Mouse (Mus musculus) limb, embryonic 14.5 days (tissue): ENCODE data around the gene Slc16a6. TPM values are rescaled to one million over a fixed set of nuclear protein-coding genes. Genes with fewer than 3 reads are reported as not detected.

Source experiments
- ATAC-seq: fragments of 200-750 bp; cut with Nextera tagmentation; 2 replicates; pipeline ENCODE4 v1.8.0; 2017; ENCODE audit warnings: low read depth, moderate number of reproducible peaks, moderate TSS enrichment; ENCODE audit not compliant: low FRiP score
- DNase-seq: peaks from one replicate; pipeline ENCODE4 v3.0.0-alpha.2; 2015; ENCODE audit warnings: low spot score
- H3K27ac ChIP-seq: fragments of 300-500 bp; sonication (generic); replicated peaks from 2 replicates; pipeline ENCODE4 v1.5.1; 2014; ENCODE audit warnings: low read depth, mild to moderate bottlenecking, low read length, moderate library complexity, mixed read lengths
- H3K27me3 ChIP-seq: fragments of 300-500 bp; sonication (generic); 2 replicates; pipeline ENCODE4 v1.6.1; 2014; ENCODE audit warnings: low read length, mixed read lengths; ENCODE audit not compliant: control insufficient read depth, insufficient read depth
- H3K36me3 ChIP-seq: fragments of 300-500 bp; sonication (generic); 2 replicates; pipeline ENCODE4 v1.6.1; 2014; ENCODE audit warnings: mild to moderate bottlenecking, low read length, moderate library complexity, mixed read lengths; ENCODE audit not compliant: control insufficient read depth, insufficient read depth
- H3K4me1 ChIP-seq: fragments of 300-500 bp; sonication (generic); 2 replicates; pipeline ENCODE4 v1.6.1; 2014; ENCODE audit warnings: antibody characterized with exemption, low read length, mixed read lengths; ENCODE audit not compliant: control insufficient read depth, insufficient read depth
- H3K4me2 ChIP-seq: fragments of 300-500 bp; sonication (generic); replicated peaks from 2 replicates; pipeline ENCODE4 v1.6.1; 2014; ENCODE audit warnings: low read depth, mild to moderate bottlenecking, low read length, moderate library complexity; ENCODE audit not compliant: severe bottlenecking
- H3K4me3 ChIP-seq: fragments of 300-500 bp; sonication (generic); replicated peaks from 2 replicates; pipeline ENCODE4 v1.5.1; 2014; ENCODE audit warnings: low read length
- H3K9ac ChIP-seq: fragments of 300-500 bp; sonication (generic); 2 replicates; pipeline ENCODE4 v1.6.1; 2014; ENCODE audit warnings: mild to moderate bottlenecking, low read depth, low read length, moderate library complexity; ENCODE audit not compliant: severe bottlenecking
- H3K9me3 ChIP-seq: fragments of 300-500 bp; sonication (generic); 2 replicates; pipeline ENCODE4 v1.6.1; 2016; ENCODE audit warnings: low read length; ENCODE audit not compliant: control insufficient read depth
- POLR2A ChIP-seq: fragments of 200-500 bp; IDR thresholded peaks from 2 replicates; pipeline ENCODE4 v1.8.0; 2012; ENCODE audit warnings: inconsistent platforms, mild to moderate bottlenecking, moderate library complexity, borderline replicate concordance; ENCODE audit not compliant: insufficient read depth, insufficient read length; ENCODE audit errors: extremely low read depth
- WGBS: fragments of 180-500 bp; shearing (Covaris S2); extraction: QIAGEN DNeasy Blood & Tissue Kit; methylation state at CpG from one replicate; pipeline ENCODE4 v1.1.7; 2014; 5-methylcytosine and 5-hydroxymethylcytosine counted together
- polyA plus RNA-seq, 2 experiments: library from polyadenylated mRNA; depleted of rRNA in 1 of 2; stranded (reverse) in 1 of 2; unstranded in 1 of 2; fragments of >200 nt; fragmentation: Nextera tagmentation in 1 of 2; extraction: Ambion mirVana in 1 of 2; gene quantifications; 2 replicates each; pipeline versions ENCODE4 v1.2.1 to v1.2.3; 2012 to 2014

The Slc16a6 gene
- polyA plus RNA-seq (2012; rRNA removed) (2.9 and 3.3 TPM in 2 replicates), polyA plus RNA-seq (2014; fragmentation: Nextera tagmentation; extraction: Ambion mirVana) (5.3 and 5.9 TPM in 2 replicates)

- Histone ChIP-seq H3K4me2 (peak within 1 kb of the TSS; percentile 98), H3K4me3 (peak within 1 kb of the TSS; percentile 76), H3K9me3 (no peaks in the 10 kb centered on the region), H3K27ac (peak within 1 kb of the TSS; percentile 39), H3K4me1 (peaks cover 8% of the 10 kb centered on the region), H3K36me3 (no peaks in the 10 kb centered on the region), H3K9ac (peak within 1 kb of the TSS; percentile 85), H3K27me3 (peaks cover 20% of the 10 kb centered on the region)
- TF ChIP-seq POLR2A = no peak
- DNase-seq = peak; percentile 69
- WGBS = 1% methylated on average over 91 of the region's 111 CpGs
- ATAC-seq = peak; percentile 84
Measured at GRCm38 (mm10) chr11:109473171-109474085, at the start of gene Slc16a6, which contains the start of gene Arsg. TSS of gene Slc16a6 (minus strand) at chr11:109473598. TSS of gene Arsg (plus strand) at chr11:109473374.

GRCm38 (mm10) chr11:109520958-109521357, 47.6 kb upstream of the Slc16a6 start:
- H3K4me3 ChIP-seq = no peak overlapping the region
- no peaks in the 10 kb centered on the region for H3K4me1 ChIP-seq
- no peak for TF ChIP-seq POLR2A
- no peaks in the 10 kb centered on the region for H3K9me3 ChIP-seq
- no peak for ATAC-seq
- H3K36me3 ChIP-seq = no peaks in the 10 kb centered on the region
- H3K9ac ChIP-seq = no peak overlapping the region
- 30% methylated on average over 7 of the region's 7 CpGs for WGBS
- H3K27me3 ChIP-seq = no peaks in the 10 kb centered on the region
- no peak overlapping the region for H3K27ac ChIP-seq
- no peak for DNase-seq
- H3K4me2 ChIP-seq = no peak overlapping the region

- WGBS = 91% methylated on average over 3 of the region's 3 CpGs
- H3K4me1 ChIP-seq = no peaks in the 10 kb centered on the region
- no peak for TF ChIP-seq POLR2A
- H3K9me3 ChIP-seq = no peaks in the 10 kb centered on the region
- H3K4me2 ChIP-seq = no peak overlapping the region
- H3K4me3 ChIP-seq = no peak overlapping the region
- H3K27ac ChIP-seq = no peak overlapping the region
- no peak for DNase-seq
- H3K27me3 ChIP-seq = no peaks in the 10 kb centered on the region
- no peak for ATAC-seq
- no peaks in the 10 kb centered on the region for H3K36me3 ChIP-seq
- no peak overlapping the region for H3K9ac ChIP-seq
Measured at GRCm38 (mm10) chr11:109517816-109518215, 44.4 kb upstream of the Slc16a6 start.

GRCm38 (mm10) chr11:109517330-109517729, 43.9 kb upstream of the Slc16a6 start:
- WGBS = 88% methylated on average over 11 of the region's 11 CpGs
- ATAC-seq (no peak), DNase-seq (no peak)
- Histone ChIP-seq H3K4me2 (no peak overlapping the region), H3K9ac (no peak overlapping the region), H3K36me3 (no peaks in the 10 kb centered on the region), H3K9me3 (no peaks in the 10 kb centered on the region), H3K27ac (no peak overlapping the region), H3K4me3 (no peak overlapping the region), H3K4me1 (no peaks in the 10 kb centered on the region), H3K27me3 (no peaks in the 10 kb centered on the region)
- TF ChIP-seq POLR2A = no peak

- WGBS = 69% methylated on average over 3 of the region's 3 CpGs
- DNase-seq = no peak
- H3K9ac ChIP-seq = no peak overlapping the region
Measured at GRCm38 (mm10) chr11:109514064-109514612, 40.7 kb upstream of the Slc16a6 start.

More at GRCm38 (mm10) chr11:109514064-109514612, 40.7 kb upstream of the Slc16a6 start:
- no peak for ATAC-seq
- Histone ChIP-seq H3K36me3 (no peaks in the 10 kb centered on the region), H3K27me3 (no peaks in the 10 kb centered on the region), H3K4me2 (no peak overlapping the region), H3K9me3 (no peaks in the 10 kb centered on the region), H3K4me3 (no peak overlapping the region), H3K4me1 (no peaks in the 10 kb centered on the region), H3K27ac (no peak overlapping the region)
- TF ChIP-seq POLR2A = no peak
